ENCODE assay signal across 8 mouse cellular contexts in the genomic region with DNA sequence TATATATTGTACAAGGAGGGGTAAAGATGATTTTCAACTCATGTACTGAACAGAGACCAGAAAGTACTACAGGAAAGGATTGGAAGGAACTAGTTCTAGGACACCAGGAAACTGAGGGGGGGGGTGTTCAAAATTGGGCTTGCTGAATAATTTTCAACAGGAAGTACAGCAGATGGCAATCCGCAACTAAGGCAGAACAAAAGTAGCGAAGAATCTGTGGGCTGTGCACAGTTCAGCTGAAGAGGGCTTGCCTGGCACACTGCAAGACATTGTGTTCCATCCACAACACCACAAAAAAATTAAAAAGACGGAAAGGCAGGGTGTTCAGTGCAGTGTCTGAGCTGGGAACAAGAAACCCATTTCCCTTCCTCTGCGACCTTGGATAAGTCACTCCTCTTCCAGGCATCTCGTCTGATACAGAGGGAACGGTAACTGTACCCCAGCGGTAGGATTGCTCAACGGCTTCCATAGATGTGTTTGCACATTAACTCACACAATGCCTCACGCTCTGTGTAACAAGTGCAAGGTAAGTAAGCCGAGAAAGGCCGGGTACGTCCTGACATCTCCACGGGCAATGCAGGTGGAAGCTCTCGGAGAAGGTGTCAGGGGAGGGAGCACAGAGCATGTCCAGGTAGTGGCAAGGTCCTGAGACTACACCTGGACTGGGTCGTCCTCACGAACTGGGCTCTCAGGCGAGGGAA. TPM values are rescaled to one million over a fixed set of nuclear protein-coding genes. Genes with fewer than 3 reads are reported as not detected.
DNase-seq lines count a peak whose midpoint lies in the region; ATAC-seq and TF ChIP-seq lines count a peak whose summit lies in the region.

No protein-coding gene starts in this region.

- H3K27me3 ChIP-seq in heart, adult 2 months (ENCODE audit: control insufficient read depth, insufficient read depth, low read length) = no peaks in the 10 kb centered on the region
- H3K27me3 ChIP-seq in forebrain, embryonic 11.5 days (ENCODE audit: control insufficient read depth, insufficient read depth, low read length) = no peaks in the 10 kb centered on the region
- H3K27me3 ChIP-seq in hindbrain, embryonic 15.5 days = no peaks in the 10 kb centered on the region

- no peak; the same call in 1 of the 2 replicates for ATAC-seq in forebrain, embryonic 11.5 days (replicated peaks; ENCODE audit: low FRiP score)
- ATAC-seq in hindbrain, embryonic 15.5 days (ENCODE audit: low FRiP score, low read depth) = peak; percentile 55
- peak; percentile 34 for ATAC-seq in megakaryocyte-erythroid progenitor cell, adult 5-6 weeks (replicated peaks; ENCODE audit: low FRiP score, low TSS enrichment, poor library complexity, severe bottlenecking)

- no peak for TF ChIP-seq EP300 in heart, adult 2 months (IDR thresholded peaks at IDR 0.05; ENCODE audit: insufficient read depth, low read depth, low read length)

- no peaks in the 10 kb centered on the region for H3K9me3 ChIP-seq in forebrain, embryonic 11.5 days (ENCODE audit: control insufficient read depth, low read length)
- H3K9me3 ChIP-seq in hindbrain, embryonic 15.5 days = no peaks in the 10 kb centered on the region

- peak overlapping the region; percentile 86 for H3K9ac ChIP-seq in heart, adult 2 months (ENCODE audit: low read depth, low read length)
- H3K9ac ChIP-seq in forebrain, embryonic 11.5 days (ENCODE audit: low read length) = peak overlapping the region; percentile 87
- H3K9ac ChIP-seq in hindbrain, embryonic 15.5 days = peak overlapping the region; percentile 97

- WGBS in heart, adult 2 months = 5% methylated on average over 17 of the region's 17 CpGs
- 6% methylated on average over 17 of the region's 17 CpGs for WGBS in forebrain, embryonic 11.5 days
- WGBS in hindbrain, embryonic 15.5 days = 2% methylated on average over 17 of the region's 17 CpGs

- peak overlapping the region; percentile 99 for H3K4me3 ChIP-seq in heart, adult 2 months
- H3K4me3 ChIP-seq in forebrain, embryonic 11.5 days (ENCODE audit: low read depth, low read length) = peak overlapping the region; percentile 87
- peak overlapping the region; percentile 97 for H3K4me3 ChIP-seq in hindbrain, embryonic 15.5 days

- no peaks in the 10 kb centered on the region; the same call in none of the 2 replicates for H3K4me1 ChIP-seq in heart, adult 2 months (ENCODE audit: control insufficient read depth, insufficient read depth, low read length)
- H3K4me1 ChIP-seq in forebrain, embryonic 11.5 days (replicated peaks; ENCODE audit: control insufficient read depth, insufficient read depth, low read length) = peaks cover 6% of the 10 kb centered on the region; the same call in 1 of the 2 replicates
- H3K4me1 ChIP-seq in hindbrain, embryonic 15.5 days (replicated peaks) = peaks cover 33% of the 10 kb centered on the region

- no peaks in the 10 kb centered on the region for H3K36me3 ChIP-seq in heart, adult 2 months (ENCODE audit: control insufficient read depth, insufficient read depth, low read length)
- H3K36me3 ChIP-seq in forebrain, embryonic 11.5 days (ENCODE audit: control insufficient read depth, insufficient read depth, low read length) = no peaks in the 10 kb centered on the region
- no peaks in the 10 kb centered on the region for H3K36me3 ChIP-seq in hindbrain, embryonic 15.5 days

- TF ChIP-seq CTCF in heart, adult 2 months (IDR thresholded peaks at IDR 0.05) = no peak

- 0 out of 2 replicates have a peak, but pooled peaks cover 2% of the 10 kb centered on the region for H3K79me2 ChIP-seq in heart, adult 2 months (replicated peaks; ENCODE audit: control insufficient read depth, insufficient read depth, low read length)

- H3K27ac ChIP-seq in heart, adult 2 months = peak overlapping the region; percentile 88
- H3K27ac ChIP-seq in forebrain, embryonic 11.5 days (ENCODE audit: low read depth, low read length) = no peak overlapping the region
- peak overlapping the region; percentile 93 for H3K27ac ChIP-seq in hindbrain, embryonic 15.5 days (replicated peaks)

- H3K4me2 ChIP-seq in forebrain, embryonic 11.5 days (ENCODE audit: low read depth, low read length, severe bottlenecking) = peak overlapping the region; percentile 70
- H3K4me2 ChIP-seq in hindbrain, embryonic 15.5 days = peak overlapping the region; percentile 76

- intact Hi-C loops in heart, adult 2 months (cut with DNase I) = loop anchor here (2.0 kb wide), 2 partner anchors 32 to 68 kb away; a partner anchor contains a TSS
- intact Hi-C loops in heart, postnatal 36 days (cut with DNase I) = loop anchor here (2.0 to 10.0 kb wide), 2 partner anchors 32 to 266 kb away; a partner anchor contains a TSS
- intact Hi-C loops in left cerebral cortex, postnatal 25 days (cut with DNase I) = no loop called here

- peak; percentile 27; the same call in 1 of the 2 replicates for TF ChIP-seq POLR2A in heart, adult 2 months (IDR thresholded peaks at IDR 0.05; ENCODE audit: insufficient read depth, low read depth, low read length)

- DNase-seq in heart, adult 2 months = peak; percentile 12 to 32
- DNase-seq in heart, postnatal 36 days = no peak
- peak; percentile 32 for DNase-seq in Muller cell, postnatal 12 days (ENCODE audit: inconsistent ontology term)
- no peak for DNase-seq in forebrain, embryonic 11.5 days (ENCODE audit: low spot score)
- peak; percentile 42 to 64 for DNase-seq in left cerebral cortex, postnatal 25 days (ENCODE audit: low spot score in 2 of 2)
- peak; percentile 12 for DNase-seq in thymus, postnatal 25 days

RNA-seq across cellular contexts. Expression of a gene that starts 0.8 kb away (rescaled TPM):
- 10 to 100 TPM; 15.6 to 20.8 TPM for total RNA-seq in heart, adult 2 months (2021)
- polyA plus RNA-seq in heart, adult 2 months (2012; rRNA removed) = 6.2 and 10.9 TPM in 2 replicates
- 10 to 100 TPM; 20.6 to 21.4 TPM for total RNA-seq in heart, postnatal 36 days (2021)
- polyA plus RNA-seq in forebrain, embryonic 11.5 days (2014; fragmentation: Nextera tagmentation; extraction: Ambion mirVana) = 34.4 and 34.8 TPM in 2 replicates
- polyA plus RNA-seq in hindbrain, embryonic 15.5 days (2015; fragmentation: Nextera tagmentation; extraction: Ambion mirVana) = 50.1 and 53.0 TPM in 2 replicates
- total RNA-seq in left cerebral cortex, postnatal 25 days (2021) = 10 to 100 TPM; 81.3 to 85.1 TPM
- 8.0 and 8.5 TPM in 2 replicates for total RNA-seq in megakaryocyte-erythroid progenitor cell, adult 5-6 weeks (2014; fragmentation: Nextera tagmentation)
- total RNA-seq in megakaryocyte-erythroid progenitor cell, adult 5-6 weeks (2017) = 6.5 and 8.9 TPM in 2 replicates

Comparison
In these comparisons a context has a peak if more than half of its experiments do, and no peak if none do; other contexts are left out.
1. DNase-seq: peak in heart, adult 2 months (2 of 2), Muller cell, postnatal 12 days (single experiment), left cerebral cortex, postnatal 25 days (2 of 2) and thymus, postnatal 25 days (single experiment); none in heart, postnatal 36 days (0 of 2) and forebrain, embryonic 11.5 days (single experiment).
2. Peak in every context shown above with its lines, with median percentiles within 50 percentile points of each other: H3K4me3 ChIP-seq and H3K9ac ChIP-seq.